Mouse (Mus musculus) midbrain, embryonic 12.5 days (tissue): ENCODE measurements at regions not wholly inside any gene's neighbourhood (a gene's known extent, or its start where the extent isn't known, plus 50 kb on each side); places are given as distances from the start of the nearest gene placed in this dataset.
A peak's percentile ranks its signal among the peaks of the same experiment; 100 is the strongest.

Source experiments
- ATAC-seq: fragments of 200-750 bp; cut with Nextera tagmentation; 2 replicates; pipeline ENCODE4 v1.8.0; 2017; ENCODE audit warnings: low read depth, moderate TSS enrichment, moderate library complexity; ENCODE audit not compliant: low FRiP score
- H3K27ac ChIP-seq: fragments of 300-500 bp; sonication (generic); replicated peaks from 2 replicates; pipeline ENCODE4 v1.5.1; 2016; ENCODE audit warnings: mild to moderate bottlenecking
- H3K27me3 ChIP-seq: fragments of 300-500 bp; sonication (generic); 2 replicates; pipeline ENCODE4 v1.6.1; 2016; ENCODE audit warnings: mild to moderate bottlenecking
- H3K36me3 ChIP-seq: fragments of 300-500 bp; sonication (generic); 2 replicates; pipeline ENCODE4 v1.6.1; 2016
- H3K4me1 ChIP-seq: fragments of 300-500 bp; sonication (generic); 2 replicates; pipeline ENCODE4 v1.6.1; 2016
- H3K4me2 ChIP-seq: fragments of 300-500 bp; sonication (generic); replicated peaks from 2 replicates; pipeline ENCODE4 v1.6.1; 2016; ENCODE audit warnings: mild to moderate bottlenecking, moderate library complexity
- H3K4me3 ChIP-seq: fragments of 300-500 bp; sonication (generic); 2 replicates; pipeline ENCODE4 v1.5.1; 2016; ENCODE audit warnings: mild to moderate bottlenecking
- H3K9ac ChIP-seq: fragments of 300-500 bp; sonication (generic); replicated peaks from 2 replicates; pipeline ENCODE4 v1.6.1; 2016; ENCODE audit warnings: mild to moderate bottlenecking, moderate library complexity
- H3K9me3 ChIP-seq: fragments of 300-500 bp; sonication (generic); 2 replicates; pipeline ENCODE4 v1.6.1; 2016; ENCODE audit warnings: mild to moderate bottlenecking
- WGBS: fragments of 180-500 bp; shearing (Covaris S2); methylation state at CpG from one replicate; pipeline ENCODE4 v1.1.7; 2016; 5-methylcytosine and 5-hydroxymethylcytosine counted together

DNA sequence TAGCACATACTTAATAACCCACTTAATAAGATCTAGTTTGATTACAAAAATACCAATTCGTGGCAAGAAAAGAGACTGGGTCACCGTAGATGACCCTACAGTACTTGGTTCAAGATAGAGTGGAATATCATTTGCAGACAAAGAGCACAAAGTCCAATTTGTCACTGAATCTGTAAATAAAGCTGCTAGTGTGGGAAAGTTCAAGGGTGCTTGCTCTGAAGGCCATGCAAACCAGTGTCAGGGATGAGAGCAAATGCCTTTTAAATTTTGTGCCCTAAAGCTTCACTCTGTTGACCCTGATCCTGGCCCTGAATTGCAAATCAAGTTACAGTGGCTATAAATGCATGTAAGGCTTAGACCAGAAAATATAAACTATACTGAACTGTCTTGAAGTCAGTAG, 113.1 kb downstream of the Cd55b start:
- H3K27me3 ChIP-seq, result no peaks in the 10 kb centered on the region

DNA sequence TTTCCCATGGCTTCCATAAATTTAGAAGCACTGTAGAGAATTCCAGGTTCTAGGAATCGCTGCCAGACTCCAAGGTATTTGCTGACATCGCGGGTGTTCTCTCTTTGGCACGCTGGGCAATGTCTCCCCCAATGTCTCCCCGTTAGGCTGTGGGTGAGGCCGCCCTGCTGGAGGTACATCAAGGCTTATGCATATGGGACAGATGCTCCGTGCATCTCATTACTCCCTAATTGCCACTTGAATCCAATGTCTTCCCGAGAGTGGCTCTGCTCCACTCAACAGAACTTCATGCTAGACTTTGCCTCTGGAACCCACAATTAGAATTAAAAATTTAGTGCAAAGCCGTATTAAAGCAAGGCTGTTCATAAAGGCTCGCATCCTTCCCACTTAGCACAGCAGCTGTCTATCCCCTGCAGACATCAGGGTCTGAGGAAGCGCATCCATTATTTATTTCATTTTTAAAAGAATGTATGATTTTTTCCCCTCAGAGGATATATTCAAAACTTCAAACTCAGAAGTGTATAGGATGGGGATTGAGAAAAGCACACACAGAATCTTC, 120.9 kb downstream of the Cd55b start:
- Histone ChIP-seq H3K36me3 (no peaks in the 10 kb centered on the region), H3K4me2 (0 out of 2 replicates have a peak overlapping the region, but pooled peaks have one; percentile 2), H3K4me3 (no peak overlapping the region), H3K4me1 (peaks cover 15% of the 10 kb centered on the region), H3K27ac (peak overlapping the region; percentile 31; the same call in 1 of the 2 replicates), H3K9me3 (no peaks in the 10 kb centered on the region), H3K9ac (no peak overlapping the region), H3K27me3 (no peaks in the 10 kb centered on the region)
- WGBS, result 38% methylated on average over 11 of the region's 11 CpGs
- peak; percentile 51 for ATAC-seq

More for the DNA sequence above, 113.1 kb downstream of the Cd55b start:
- Histone ChIP-seq H3K4me2 (no peak overlapping the region), H3K27ac (no peak overlapping the region), H3K4me3 (no peak overlapping the region), H3K9me3 (no peaks in the 10 kb centered on the region), H3K36me3 (no peaks in the 10 kb centered on the region), H3K9ac (no peak overlapping the region), H3K4me1 (no peaks in the 10 kb centered on the region)
- no peak for ATAC-seq
- 65% methylated on average over 2 of the region's 2 CpGs for WGBS

DNA sequence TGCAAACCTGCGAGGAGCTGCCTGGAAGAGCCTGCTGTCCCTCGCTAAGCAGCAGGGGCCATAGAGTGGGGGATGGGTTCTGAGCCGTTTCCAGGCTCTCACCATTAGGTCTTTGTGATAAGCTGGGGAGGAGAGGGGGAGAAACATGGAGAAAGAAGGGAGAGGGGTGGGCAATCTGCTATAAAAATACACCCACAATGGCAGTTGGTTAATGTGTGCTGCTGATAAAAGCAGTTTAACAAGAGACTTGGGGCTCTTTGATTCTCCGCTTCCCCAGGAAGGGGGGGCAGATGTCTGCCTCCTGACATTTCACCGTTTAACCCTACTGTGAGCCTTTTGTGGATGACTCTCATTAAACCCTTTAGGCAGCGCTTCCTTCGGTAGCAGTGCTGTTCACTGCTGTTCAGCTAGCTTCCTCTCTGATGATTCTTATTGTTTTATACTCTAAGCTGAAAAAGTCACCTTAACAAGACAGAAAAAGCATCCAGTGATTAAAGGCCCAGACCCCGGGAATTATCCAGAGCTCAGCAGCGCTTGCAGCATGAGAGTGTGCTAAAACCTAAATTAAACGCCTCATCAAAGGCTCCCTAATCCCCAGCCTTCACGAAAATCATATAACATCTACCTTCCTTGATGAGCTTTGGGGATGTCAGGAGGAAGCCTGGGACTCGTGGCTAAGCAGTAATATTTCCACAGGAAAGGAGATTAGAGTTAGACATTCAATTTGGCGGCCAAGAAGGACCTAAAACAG, 122.6 kb downstream of the Cd55b start:
- Histone ChIP-seq H3K36me3 (no peaks in the 10 kb centered on the region), H3K4me2 (peak overlapping the region; percentile 50), H3K9ac (no peak overlapping the region; the same call in 1 of the 2 replicates), H3K27me3 (no peaks in the 10 kb centered on the region), H3K9me3 (no peaks in the 10 kb centered on the region), H3K27ac (peak overlapping the region; percentile 81), H3K4me1 (peaks cover 15% of the 10 kb centered on the region), H3K4me3 (peak overlapping the region; percentile 25)
- ATAC-seq, result peak; percentile 93
- 2% methylated on average over 13 of the region's 13 CpGs for WGBS

DNA sequence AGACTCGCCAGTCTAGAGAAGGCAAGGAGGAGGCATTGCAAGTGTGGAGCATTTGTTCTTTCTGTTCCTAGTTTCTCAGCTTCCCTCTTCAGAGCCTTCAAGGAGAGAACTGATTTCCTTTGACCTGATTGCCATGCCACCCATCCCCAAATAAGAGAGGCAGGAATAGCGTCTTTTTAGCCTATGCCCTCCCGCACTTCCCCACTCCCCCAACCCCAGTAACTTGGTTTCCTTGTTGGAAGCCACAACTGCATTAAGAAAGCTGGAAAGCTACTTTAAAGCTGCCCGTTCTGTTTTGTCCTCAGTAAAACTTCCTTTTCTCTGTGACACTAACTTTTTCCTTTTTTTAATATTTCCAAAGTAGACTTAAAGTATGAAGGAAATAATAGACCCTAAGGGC, 123.2 kb downstream of the Cd55b start:
- Histone ChIP-seq H3K9me3 (no peaks in the 10 kb centered on the region), H3K27ac (peak overlapping the region; percentile 81), H3K4me1 (peaks cover 15% of the 10 kb centered on the region), H3K4me2 (peak overlapping the region; percentile 50), H3K9ac (no peak overlapping the region), H3K36me3 (no peaks in the 10 kb centered on the region), H3K27me3 (no peaks in the 10 kb centered on the region), H3K4me3 (0 out of 2 replicates have a peak overlapping the region, but pooled peaks have one; percentile 25)
- 10% methylated on average over 4 of the region's 4 CpGs for WGBS
- 0 out of 2 replicates have a peak, but pooled peaks have one; percentile 20 for ATAC-seq

DNA sequence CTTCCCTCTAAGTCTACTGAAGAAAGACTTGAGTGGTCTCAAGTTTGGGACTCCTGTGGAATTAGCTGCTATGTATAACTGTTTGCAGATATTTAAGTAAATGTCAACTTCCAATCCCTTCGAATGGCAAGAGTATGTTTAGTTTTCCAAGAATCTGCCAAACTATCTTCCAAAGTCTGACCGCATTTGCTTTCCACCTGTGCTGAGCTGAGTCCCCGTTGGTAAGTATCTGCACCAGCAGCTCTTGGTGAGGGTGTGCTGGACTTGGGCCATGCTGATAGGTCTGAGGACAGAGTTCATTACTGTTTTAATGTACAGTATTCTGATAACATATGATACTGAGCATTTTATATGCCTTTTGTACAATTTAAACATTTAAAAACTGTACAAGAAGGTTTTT, 123.7 kb downstream of the Cd55b start:
- no peak for ATAC-seq
- no peak overlapping the region for H3K4me3 ChIP-seq
- H3K36me3 ChIP-seq, result no peaks in the 10 kb centered on the region
- no peak overlapping the region for H3K9ac ChIP-seq
- H3K27me3 ChIP-seq, result no peaks in the 10 kb centered on the region
- no peaks in the 10 kb centered on the region for H3K9me3 ChIP-seq
- no peak overlapping the region for H3K4me2 ChIP-seq
- peaks cover 15% of the 10 kb centered on the region for H3K4me1 ChIP-seq
- H3K27ac ChIP-seq, result no peak overlapping the region
- 50% methylated on average over 3 of the region's 3 CpGs for WGBS

DNA sequence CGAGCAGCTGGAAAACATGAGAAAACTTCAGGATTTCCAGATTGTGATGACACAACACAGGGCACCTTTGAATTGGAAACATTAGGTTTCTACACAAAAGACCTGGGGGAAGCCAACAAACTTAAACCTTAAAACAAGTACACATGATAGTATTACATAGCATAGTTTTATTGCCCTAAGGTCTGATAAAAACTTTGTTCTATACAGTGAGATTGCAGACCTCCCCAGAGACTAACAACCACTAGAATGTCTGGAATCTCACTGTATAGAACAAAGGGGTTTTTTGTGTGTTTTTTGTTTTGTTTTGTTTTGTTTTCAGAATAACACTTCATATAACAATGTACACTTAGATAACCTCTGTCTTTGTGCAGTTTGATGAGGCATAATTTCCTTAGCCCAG, 124.2 kb downstream of the Cd55b start:
- no peak overlapping the region for H3K4me3 ChIP-seq
- no peak overlapping the region for H3K27ac ChIP-seq
- whole genome bisulfite sequencing, result 89% methylated on average over 1 of the region's 1 CpGs

DNA sequence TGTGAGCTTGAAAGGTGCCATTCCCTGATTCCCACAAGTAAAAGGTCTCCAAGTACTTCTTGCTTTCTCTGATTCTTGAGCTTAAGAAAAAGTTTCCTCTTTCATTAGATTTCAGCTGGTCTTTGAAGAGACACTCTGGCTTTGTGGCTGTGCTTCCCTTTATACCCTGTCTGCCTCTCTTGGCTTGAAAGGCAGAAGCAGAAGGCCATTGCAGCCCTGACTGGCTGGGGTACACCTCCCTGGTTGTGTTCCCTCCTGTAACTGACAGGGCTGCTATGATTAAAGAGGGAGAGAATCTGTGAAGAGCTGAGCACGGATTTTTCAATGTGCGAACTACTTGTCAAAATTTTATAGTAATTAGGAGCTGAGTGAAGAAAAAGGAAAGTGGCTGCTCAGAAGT, 125.3 kb downstream of the Cd55b start:
- Histone ChIP-seq H3K27ac (no peak overlapping the region), H3K9me3 (no peaks in the 10 kb centered on the region), H3K4me3 (no peak overlapping the region), H3K27me3 (no peaks in the 10 kb centered on the region), H3K36me3 (no peaks in the 10 kb centered on the region), H3K4me2 (no peak overlapping the region), H3K9ac (no peak overlapping the region), H3K4me1 (peaks cover 15% of the 10 kb centered on the region)
- no peak for ATAC-seq
- 56% methylated on average over 2 of the region's 2 CpGs for WGBS

More for the DNA sequence above, 124.2 kb downstream of the Cd55b start:
- Histone ChIP-seq H3K9me3 (no peaks in the 10 kb centered on the region), H3K4me1 (peaks cover 15% of the 10 kb centered on the region), H3K27me3 (no peaks in the 10 kb centered on the region), H3K9ac (no peak overlapping the region), H3K36me3 (no peaks in the 10 kb centered on the region), H3K4me2 (no peak overlapping the region)
- no peak for ATAC-seq

DNA sequence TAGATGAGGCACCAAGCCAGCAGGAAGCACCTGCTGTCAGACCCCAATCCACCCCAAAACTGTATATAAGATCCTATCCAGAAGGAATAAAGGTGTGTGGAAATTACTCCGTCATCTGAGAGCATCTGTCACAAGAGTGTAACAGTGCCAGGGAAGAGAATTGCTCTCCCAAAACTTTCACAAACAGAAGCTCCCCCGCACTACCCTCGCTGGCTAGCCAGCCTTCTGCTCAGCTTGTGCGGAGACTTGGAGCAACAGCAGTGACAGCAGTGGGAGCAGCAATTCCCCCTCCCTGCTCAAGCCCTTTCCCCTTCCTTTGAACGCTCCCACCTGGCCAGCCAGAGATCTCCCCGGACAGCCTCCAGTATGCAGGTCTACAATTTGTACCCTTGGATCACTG, 136.9 kb downstream of the Cd55b start:
- WGBS, result 91% methylated on average over 6 of the region's 6 CpGs
- Histone ChIP-seq H3K27me3 (no peaks in the 10 kb centered on the region), H3K9me3 (no peaks in the 10 kb centered on the region), H3K27ac (no peak overlapping the region), H3K4me1 (no peaks in the 10 kb centered on the region), H3K4me3 (no peak overlapping the region), H3K4me2 (no peak overlapping the region), H3K9ac (no peak overlapping the region), H3K36me3 (no peaks in the 10 kb centered on the region)
- ATAC-seq, result no peak

DNA sequence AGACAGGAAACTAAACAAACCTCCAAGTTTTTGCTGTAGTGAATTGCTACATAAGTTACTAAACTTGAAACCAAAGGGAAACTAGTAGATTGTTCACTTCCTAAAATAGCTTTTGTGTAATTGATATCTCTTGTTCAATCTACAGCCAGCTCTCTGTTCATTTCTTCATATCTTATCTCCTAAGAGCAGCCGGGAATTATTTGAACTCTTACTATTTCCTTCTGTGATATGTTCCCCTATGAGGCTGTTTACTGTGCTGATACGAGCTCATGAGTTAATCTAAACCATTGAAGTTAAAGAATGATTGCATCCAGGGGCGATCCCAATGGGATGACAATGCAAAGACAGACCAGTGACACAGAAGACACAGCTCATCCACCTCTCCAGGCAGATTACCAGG, 140.7 kb downstream of the Cd55b start:
- WGBS, result 87% methylated on average over 3 of the region's 3 CpGs
- Histone ChIP-seq H3K36me3 (no peaks in the 10 kb centered on the region), H3K4me3 (no peak overlapping the region), H3K27me3 (no peaks in the 10 kb centered on the region), H3K4me2 (no peak overlapping the region), H3K9me3 (no peaks in the 10 kb centered on the region), H3K27ac (no peak overlapping the region), H3K9ac (no peak overlapping the region), H3K4me1 (no peaks in the 10 kb centered on the region)
- ATAC-seq, result no peak

DNA sequence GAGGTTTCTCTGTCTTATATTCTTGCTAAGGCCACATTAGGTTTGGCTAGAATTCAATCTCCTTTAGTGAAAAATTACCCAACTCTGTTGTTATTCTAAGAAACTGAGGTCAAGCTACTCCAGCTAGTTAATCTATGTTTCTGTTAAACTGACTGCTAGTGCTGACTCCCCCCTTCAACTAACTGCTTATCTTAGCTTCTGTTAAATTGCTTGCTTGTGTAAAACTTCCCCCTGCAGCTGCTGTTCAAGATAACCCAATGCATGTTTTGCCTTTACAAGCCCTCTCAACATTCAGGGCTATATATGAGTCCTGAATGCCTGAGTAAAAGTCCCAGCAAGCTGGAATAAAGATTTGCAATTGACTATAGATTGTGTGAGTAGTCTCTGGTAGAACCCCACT, 143.6 kb downstream of the Cd55b start:
- Histone ChIP-seq H3K27ac (no peak overlapping the region), H3K4me3 (no peak overlapping the region), H3K9ac (no peak overlapping the region), H3K27me3 (no peaks in the 10 kb centered on the region), H3K9me3 (no peaks in the 10 kb centered on the region), H3K36me3 (no peaks in the 10 kb centered on the region), H3K4me1 (no peaks in the 10 kb centered on the region), H3K4me2 (no peak overlapping the region)
- no peak for ATAC-seq

DNA sequence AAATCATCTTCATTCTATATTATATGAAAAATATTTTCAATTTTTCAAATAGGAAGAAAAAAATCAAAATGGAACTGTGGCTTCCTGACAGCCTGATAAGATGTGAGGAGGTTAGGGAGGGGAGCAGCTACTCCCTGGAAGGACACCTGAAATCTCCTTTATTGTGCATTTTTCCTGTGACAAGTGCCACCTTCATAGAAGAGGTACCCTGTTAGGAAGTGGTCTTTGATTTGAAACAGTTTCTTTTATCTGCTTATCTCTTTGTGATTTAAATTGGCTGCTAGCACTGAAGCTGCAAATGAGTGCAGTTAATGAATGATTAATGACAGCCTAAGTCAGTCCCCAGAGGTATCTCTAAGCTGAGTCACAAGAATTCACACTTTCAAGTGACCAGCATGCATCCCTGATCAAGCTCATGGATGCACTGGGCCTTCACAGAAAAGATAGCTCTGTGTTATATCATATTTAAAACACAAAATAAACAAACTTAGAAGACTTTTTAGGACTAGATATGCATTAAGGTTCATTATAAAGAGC, 144.7 kb downstream of the Cd55b start:
- ATAC-seq, result peak; percentile 68; the same call in 1 of the 2 replicates
- no peak overlapping the region for H3K4me3 ChIP-seq
- H3K4me1 ChIP-seq, result no peaks in the 10 kb centered on the region
- no peak overlapping the region for H3K27ac ChIP-seq
- H3K36me3 ChIP-seq, result no peaks in the 10 kb centered on the region
- no peaks in the 10 kb centered on the region for H3K27me3 ChIP-seq
- H3K4me2 ChIP-seq, result no peak overlapping the region
- H3K9me3 ChIP-seq, result no peaks in the 10 kb centered on the region
- H3K9ac ChIP-seq, result no peak overlapping the region

DNA sequence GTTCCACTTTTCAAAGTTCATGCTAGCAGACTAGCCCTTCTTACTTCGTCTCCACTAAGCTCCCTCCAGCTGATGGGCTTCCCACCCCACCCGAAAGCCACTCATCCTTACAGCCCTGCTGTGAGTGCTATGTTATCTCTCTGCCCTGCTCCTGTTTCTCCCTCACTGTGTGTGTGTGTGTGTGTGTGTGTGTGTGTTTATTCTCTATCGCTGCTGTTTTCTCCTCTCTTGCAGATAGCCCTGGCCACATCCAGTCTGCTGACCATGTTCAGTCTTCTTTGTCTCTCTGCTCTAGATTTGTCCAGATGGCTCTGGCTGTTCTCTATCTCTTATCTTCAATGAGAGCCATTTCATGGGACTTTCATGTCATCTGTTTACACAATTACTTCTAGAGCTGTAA, 145.9 kb downstream of the Cd55b start:
- no peak overlapping the region for H3K4me3 ChIP-seq
- no peaks in the 10 kb centered on the region for H3K27me3 ChIP-seq
- no peak overlapping the region for H3K9ac ChIP-seq
- no peak overlapping the region for H3K4me2 ChIP-seq
- ATAC-seq, result no peak
- H3K9me3 ChIP-seq, result no peaks in the 10 kb centered on the region
- no peaks in the 10 kb centered on the region for H3K36me3 ChIP-seq
- WGBS, result 78% methylated on average over 3 of the region's 3 CpGs
- no peaks in the 10 kb centered on the region for H3K4me1 ChIP-seq
- no peak overlapping the region for H3K27ac ChIP-seq
